Mouse (Mus musculus) limb, embryonic 14.5 days (tissue): ENCODE measurements around the gene Opalin. TPM values are rescaled to one million over a fixed set of nuclear protein-coding genes. Genes with fewer than 3 reads are reported as not detected.

Experiments
- ATAC-seq: fragments of 200-750 bp; cut with Nextera tagmentation; 2 replicates; pipeline ENCODE4 v1.8.0; 2017; ENCODE audit warnings: low read depth, moderate number of reproducible peaks, moderate TSS enrichment; ENCODE audit not compliant: low FRiP score
- DNase-seq: peaks from one replicate; pipeline ENCODE4 v3.0.0-alpha.2; 2015; ENCODE audit warnings: low spot score
- H3K27ac ChIP-seq: fragments of 300-500 bp; sonication (generic); replicated peaks from 2 replicates; pipeline ENCODE4 v1.5.1; 2014; ENCODE audit warnings: low read depth, mild to moderate bottlenecking, low read length, moderate library complexity, mixed read lengths
- H3K27me3 ChIP-seq: fragments of 300-500 bp; sonication (generic); 2 replicates; pipeline ENCODE4 v1.6.1; 2014; ENCODE audit warnings: low read length, mixed read lengths; ENCODE audit not compliant: control insufficient read depth, insufficient read depth
- H3K36me3 ChIP-seq: fragments of 300-500 bp; sonication (generic); 2 replicates; pipeline ENCODE4 v1.6.1; 2014; ENCODE audit warnings: mild to moderate bottlenecking, low read length, moderate library complexity, mixed read lengths; ENCODE audit not compliant: control insufficient read depth, insufficient read depth
- H3K4me1 ChIP-seq: fragments of 300-500 bp; sonication (generic); 2 replicates; pipeline ENCODE4 v1.6.1; 2014; ENCODE audit warnings: antibody characterized with exemption, low read length, mixed read lengths; ENCODE audit not compliant: control insufficient read depth, insufficient read depth
- H3K4me2 ChIP-seq: fragments of 300-500 bp; sonication (generic); replicated peaks from 2 replicates; pipeline ENCODE4 v1.6.1; 2014; ENCODE audit warnings: low read depth, mild to moderate bottlenecking, low read length, moderate library complexity; ENCODE audit not compliant: severe bottlenecking
- H3K4me3 ChIP-seq: fragments of 300-500 bp; sonication (generic); replicated peaks from 2 replicates; pipeline ENCODE4 v1.5.1; 2014; ENCODE audit warnings: low read length
- H3K9ac ChIP-seq: fragments of 300-500 bp; sonication (generic); 2 replicates; pipeline ENCODE4 v1.6.1; 2014; ENCODE audit warnings: mild to moderate bottlenecking, low read depth, low read length, moderate library complexity; ENCODE audit not compliant: severe bottlenecking
- H3K9me3 ChIP-seq: fragments of 300-500 bp; sonication (generic); 2 replicates; pipeline ENCODE4 v1.6.1; 2016; ENCODE audit warnings: low read length; ENCODE audit not compliant: control insufficient read depth
- POLR2A ChIP-seq: fragments of 200-500 bp; IDR thresholded peaks from 2 replicates; pipeline ENCODE4 v1.8.0; 2012; ENCODE audit warnings: inconsistent platforms, mild to moderate bottlenecking, moderate library complexity, borderline replicate concordance; ENCODE audit not compliant: insufficient read depth, insufficient read length; ENCODE audit errors: extremely low read depth
- WGBS: fragments of 180-500 bp; shearing (Covaris S2); extraction: QIAGEN DNeasy Blood & Tissue Kit; methylation state at CpG from one replicate; pipeline ENCODE4 v1.1.7; 2014; 5-methylcytosine and 5-hydroxymethylcytosine counted together
- polyA plus RNA-seq, 2 experiments: library from polyadenylated mRNA; depleted of rRNA in 1 of 2; stranded (reverse) in 1 of 2; unstranded in 1 of 2; fragments of >200 nt; fragmentation: Nextera tagmentation in 1 of 2; extraction: Ambion mirVana in 1 of 2; gene quantifications; 2 replicates each; pipeline versions ENCODE4 v1.2.1 to v1.2.3; 2012 to 2014

Gene Opalin
- polyA plus RNA-seq, 2 experiments, result not detected

DNA sequence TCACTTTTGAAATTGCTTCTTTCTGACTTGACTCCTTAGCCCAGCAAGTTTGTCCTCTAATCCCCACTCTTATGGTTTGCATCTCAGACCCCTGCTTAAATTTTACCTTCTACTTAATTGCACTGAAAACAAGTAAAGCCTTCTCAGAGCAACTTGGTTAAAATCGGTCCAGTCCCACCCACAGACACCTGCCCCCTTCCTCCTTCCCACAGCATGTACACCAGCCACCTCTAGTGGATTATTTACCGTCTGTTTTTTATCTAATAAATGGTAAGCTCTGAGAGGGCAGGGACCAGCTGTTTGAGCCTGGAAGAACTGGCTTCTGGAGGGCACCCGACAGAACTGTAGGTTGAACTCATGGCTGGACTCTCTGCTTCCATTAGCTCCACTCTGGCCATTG lies 56.4 kb downstream of the Opalin start:
- Histone ChIP-seq H3K9ac (no peak overlapping the region), H3K27me3 (no peaks in the 10 kb centered on the region), H3K27ac (no peak overlapping the region), H3K4me3 (no peak overlapping the region), H3K4me1 (peaks cover 3% of the 10 kb centered on the region), H3K36me3 (no peaks in the 10 kb centered on the region), H3K4me2 (no peak overlapping the region), H3K9me3 (no peaks in the 10 kb centered on the region)
- no peak for TF ChIP-seq POLR2A
- ATAC-seq (no peak), DNase-seq (no peak)
- WGBS, result 34% methylated on average over 3 of the region's 3 CpGs

DNA sequence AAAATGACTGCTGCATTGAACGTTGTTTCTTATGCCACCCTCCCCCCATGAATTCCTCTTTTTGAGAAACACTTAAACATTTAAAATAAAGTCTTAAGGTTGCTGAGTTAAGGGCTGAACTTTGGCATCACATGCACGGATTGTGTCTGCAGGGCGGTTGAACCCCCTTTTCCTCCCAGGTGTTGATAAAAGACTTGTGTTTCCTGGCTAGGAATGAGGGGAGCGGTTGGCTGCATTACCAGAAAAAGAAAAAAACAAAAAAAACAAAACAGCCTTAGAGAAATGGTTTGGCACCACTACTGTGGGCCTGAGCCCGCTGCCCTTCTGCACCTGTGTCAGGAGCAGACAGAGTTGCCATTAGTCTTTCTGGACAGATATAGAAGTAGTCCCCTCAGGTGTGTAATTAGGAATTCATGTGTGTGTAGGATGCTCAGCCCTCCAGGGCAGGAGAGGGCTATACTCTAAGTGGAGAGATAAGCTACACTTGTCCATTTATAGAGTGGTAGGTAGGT lies 57.7 kb downstream of the Opalin start:
- Histone ChIP-seq H3K4me3 (no peak overlapping the region), H3K9me3 (no peaks in the 10 kb centered on the region), H3K9ac (no peak overlapping the region), H3K4me1 (peaks cover 3% of the 10 kb centered on the region), H3K27me3 (no peaks in the 10 kb centered on the region), H3K36me3 (no peaks in the 10 kb centered on the region), H3K27ac (no peak overlapping the region), H3K4me2 (no peak overlapping the region)
- DNase-seq (no peak), ATAC-seq (no peak)
- 69% methylated on average over 5 of the region's 5 CpGs for WGBS
- TF ChIP-seq POLR2A, result no peak

- ATAC-seq, result 0 out of 2 replicates have a peak, but pooled peaks have one; percentile 60
These were observed 60.8 kb downstream of the Opalin start for GRCm38 (mm10) chr19:41015951-41016716.

GRCm38 (mm10) chr19:41014003-41014402 lies 62.9 kb downstream of the Opalin start:
- no peaks in the 10 kb centered on the region for H3K9me3 ChIP-seq
- no peak overlapping the region for H3K4me2 ChIP-seq
- H3K4me3 ChIP-seq, result no peak overlapping the region
- 22% methylated on average over 9 of the region's 9 CpGs for WGBS
- H3K4me1 ChIP-seq, result peaks cover 3% of the 10 kb centered on the region
- no peaks in the 10 kb centered on the region for H3K36me3 ChIP-seq
- DNase-seq (no peak), ATAC-seq (no peak)
- H3K27me3 ChIP-seq, result no peaks in the 10 kb centered on the region
- no peak for TF ChIP-seq POLR2A
- H3K27ac ChIP-seq, result no peak overlapping the region
- no peak overlapping the region for H3K9ac ChIP-seq

More at GRCm38 (mm10) chr19:41015951-41016716, 60.8 kb downstream of the Opalin start:
- Histone ChIP-seq H3K4me1 (peaks cover 3% of the 10 kb centered on the region), H3K4me2 (peak overlapping the region; percentile 46), H3K9me3 (no peaks in the 10 kb centered on the region), H3K27me3 (no peaks in the 10 kb centered on the region), H3K36me3 (no peaks in the 10 kb centered on the region), H3K9ac (no peak overlapping the region), H3K27ac (no peak overlapping the region), H3K4me3 (peak overlapping the region; percentile 7; the same call in 1 of the 2 replicates)
- 19% methylated on average over 14 of the region's 14 CpGs for WGBS
- no peak for TF ChIP-seq POLR2A
- peak; percentile 66 for DNase-seq

DNA sequence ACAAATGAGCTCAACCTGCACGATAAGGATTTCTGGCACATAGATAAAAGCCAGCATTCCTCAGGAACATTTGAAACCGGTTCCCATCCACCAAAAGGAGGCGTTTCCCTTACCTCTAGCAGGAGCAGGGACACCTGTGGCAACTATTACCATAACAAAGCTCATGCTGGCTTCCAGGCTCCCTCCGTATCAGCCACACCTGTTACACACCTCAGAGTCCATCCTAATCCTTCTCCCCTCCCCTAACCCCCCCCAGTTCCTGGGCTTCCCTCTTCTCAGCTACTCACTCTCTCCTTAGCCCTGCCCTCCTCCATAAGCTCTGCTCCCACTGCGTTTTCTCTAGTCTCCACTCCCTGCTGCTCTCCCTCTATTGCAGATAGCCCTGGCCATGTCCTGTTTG lies 63.3 kb downstream of the Opalin start:
- Histone ChIP-seq H3K9me3 (no peaks in the 10 kb centered on the region), H3K27ac (no peak overlapping the region), H3K4me3 (no peak overlapping the region), H3K36me3 (no peaks in the 10 kb centered on the region), H3K4me2 (no peak overlapping the region), H3K9ac (no peak overlapping the region), H3K27me3 (no peaks in the 10 kb centered on the region), H3K4me1 (peaks cover 3% of the 10 kb centered on the region)
- WGBS, result 5% methylated on average over 5 of the region's 5 CpGs
- TF ChIP-seq POLR2A, result no peak
- DNase-seq, result peak; percentile 12
- no peak for ATAC-seq

Other genes starting within 250 kb of the Opalin start
- gene Ccnj, start 245.8 kb downstream of the Opalin start, polyA plus RNA-seq (2012; rRNA removed), result 12.3 and 14.0 TPM in 2 replicates
- gene Ccnj, start 245.8 kb downstream of the Opalin start, polyA plus RNA-seq (2014; fragmentation: Nextera tagmentation; extraction: Ambion mirVana), result 9.8 and 10.2 TPM in 2 replicates
- gene Zfp518a, start 182.4 kb downstream of the Opalin start, polyA plus RNA-seq (2012; rRNA removed), result 8.0 and 8.5 TPM in 2 replicates
- gene Zfp518a, start 182.4 kb downstream of the Opalin start, polyA plus RNA-seq (2014; fragmentation: Nextera tagmentation; extraction: Ambion mirVana), result 13.7 and 15.0 TPM in 2 replicates
- 0.36 and 0.72 TPM in 2 replicates for gene Blnk, start 82.6 kb downstream of the Opalin start, polyA plus RNA-seq (2012; rRNA removed)
- gene Blnk, start 82.6 kb downstream of the Opalin start, polyA plus RNA-seq (2014; fragmentation: Nextera tagmentation; extraction: Ambion mirVana), result 1.2 and 1.6 TPM in 2 replicates
- not detected in 2 replicates for gene Dntt, start 47.8 kb downstream of the Opalin start, polyA plus RNA-seq (2012; rRNA removed)
- gene Dntt, start 47.8 kb downstream of the Opalin start, polyA plus RNA-seq (2014; fragmentation: Nextera tagmentation; extraction: Ambion mirVana), result not detected in 2 replicates
- 1.7 and 1.9 TPM in 2 replicates for gene Tll2, start 129.7 kb upstream of the Opalin start, polyA plus RNA-seq (2012; rRNA removed)
- gene Tll2, start 129.7 kb upstream of the Opalin start, polyA plus RNA-seq (2014; fragmentation: Nextera tagmentation; extraction: Ambion mirVana), result 0.61 and 1.0 TPM in 2 replicates
- gene Tm9sf3, start 186.9 kb upstream of the Opalin start, polyA plus RNA-seq (2012; rRNA removed), result 132 and 138 TPM in 2 replicates
- gene Tm9sf3, start 186.9 kb upstream of the Opalin start, polyA plus RNA-seq (2014; fragmentation: Nextera tagmentation; extraction: Ambion mirVana), result 165 and 166 TPM in 2 replicates